Comparison of ENCODE assay signal across 9 mouse cellular contexts in the genomic region with DNA sequence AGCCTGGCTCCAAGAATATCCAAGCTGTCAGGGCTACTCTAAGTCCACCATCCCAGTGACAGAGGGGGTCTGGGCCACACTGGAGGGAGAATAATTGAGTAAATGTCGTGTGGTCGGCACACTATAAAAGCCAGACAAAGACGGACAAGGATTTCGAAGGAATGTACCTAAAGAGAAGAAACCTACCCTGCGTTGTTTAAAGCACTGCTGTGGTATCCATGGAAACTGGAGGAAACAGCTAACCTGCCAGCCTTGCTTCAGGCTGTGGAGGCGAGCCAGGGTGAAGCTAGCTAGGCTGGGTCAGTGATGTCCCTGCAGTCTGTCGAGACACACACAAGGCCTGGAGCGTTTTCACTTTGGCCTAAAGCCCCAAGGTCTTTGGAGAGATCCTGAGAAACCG.
DNase-seq lines count a peak whose midpoint lies in the region; ATAC-seq lines count a peak whose summit lies in the region.
"Had no signal": no experiment of that assay in that cellular context is flagged by ENCODE, and none has a peak within 500 bp of the region (broad histone marks: within the 10 kb centered on the region; RNA-seq: fewer than 3 reads in every experiment).

No protein-coding gene starts in this region.

- H3K36me3 ChIP-seq in neural tube, embryonic 14.5 days (ENCODE audit: control insufficient read depth, insufficient read depth, low read length) = no peaks in the 10 kb centered on the region
- H3K36me3 ChIP-seq: neural tube, embryonic 12.5 days had no signal

- H3K4me3 ChIP-seq in neural tube, embryonic 14.5 days (ENCODE audit: low read depth, low read length) = no peak overlapping the region
- H3K4me3 ChIP-seq: neural tube, embryonic 12.5 days had no signal

- no peaks in the 10 kb centered on the region for H3K9me3 ChIP-seq in neural tube, embryonic 14.5 days (ENCODE audit: control insufficient read depth, low read length)
- H3K9me3 ChIP-seq: neural tube, embryonic 12.5 days had no signal

- H3K4me2 ChIP-seq in neural tube, embryonic 14.5 days (ENCODE audit: low read depth, low read length) = no peak overlapping the region
- H3K4me2 ChIP-seq: neural tube, embryonic 12.5 days had no signal

- H3K27ac ChIP-seq in neural tube, embryonic 14.5 days (ENCODE audit: low read depth, low read length) = no peak overlapping the region
- H3K27ac ChIP-seq: neural tube, embryonic 12.5 days had no signal

- H3K27me3 ChIP-seq in neural tube, embryonic 14.5 days (ENCODE audit: control insufficient read depth, insufficient read depth, low read length) = no peaks in the 10 kb centered on the region

- peak; percentile 61; the same call in 1 of the 2 replicates for ATAC-seq in neural tube, embryonic 14.5 days (ENCODE audit: low read depth)

- WGBS in neural tube, embryonic 14.5 days = 37% methylated on average over 9 of the region's 9 CpGs

- peak; percentile 47 for DNase-seq in embryo, embryonic 10.5 days (ENCODE audit: low spot score)
- no peak for DNase-seq in embryo, embryonic 9.5 days (ENCODE audit: extremely low spot score)
- peak; percentile 8 for DNase-seq in urinary bladder, postnatal 25 days (ENCODE audit: low spot score)
- no peak for DNase-seq in urinary bladder, adult 2 months (ENCODE audit: low spot score)
- DNase-seq in layer of hippocampus, adult 8-10 months (ENCODE audit: low spot score in 2 of 2) = peak; percentile 24 to 49
- no peak for DNase-seq in thymus, adult 18-20 months
- DNase-seq in spleen, postnatal 10 days (ENCODE audit: low spot score in 2 of 2) = no peak

- H3K4me1 ChIP-seq in neural tube, embryonic 14.5 days (ENCODE audit: control insufficient read depth, insufficient read depth, low read length) = no peaks in the 10 kb centered on the region
- H3K4me1 ChIP-seq: neural tube, embryonic 12.5 days had no signal

- H3K9ac ChIP-seq in neural tube, embryonic 14.5 days (replicated peaks; ENCODE audit: low read depth, low read length) = no peak overlapping the region
- H3K9ac ChIP-seq: neural tube, embryonic 12.5 days had no signal

Comparison
In these comparisons a context has a peak if more than half of its experiments do, and no peak if none do; other contexts are left out.
1. DNase-seq: peak in embryo, embryonic 10.5 days (single experiment), urinary bladder, postnatal 25 days (single experiment) and layer of hippocampus, adult 8-10 months (2 of 2); none in embryo, embryonic 9.5 days (single experiment), urinary bladder, adult 2 months (single experiment), thymus, adult 18-20 months (0 of 2) and spleen, postnatal 10 days (0 of 2).